Mouse (Mus musculus): ENCODE measurements around the gene Sec14l1.

The Sec14l1 gene

GRCm38 (mm10) chr11:117194475-117194937 lies 79.5 kb downstream of the Sec14l1 start:
- no peak for DNase-seq

GRCm38 (mm10) chr11:117195616-117196015 lies 80.6 kb downstream of the Sec14l1 start:
- DNase-seq: no peak

GRCm38 (mm10) chr11:117196681-117197080 lies 81.7 kb downstream of the Sec14l1 start:
- DNase-seq: no peak

- DNase-seq: no peak
Measured at GRCm38 (mm10) chr11:117198122-117198521, 83.2 kb downstream of the Sec14l1 start.

- no peak for DNase-seq
Measured at GRCm38 (mm10) chr11:117199282-117200175, 84.6 kb downstream of the Sec14l1 start, which contains the start of gene Sept9. Sept9 (plus strand) TSS chr11:117199661.

GRCm38 (mm10) chr11:117201846-117202245 lies 86.9 kb downstream of the Sec14l1 start:
- no peak for DNase-seq

- DNase-seq: no peak
Measured at GRCm38 (mm10) chr11:117204606-117205005, 89.6 kb downstream of the Sec14l1 start.

GRCm38 (mm10) chr11:117205042-117205441 lies 90.1 kb downstream of the Sec14l1 start:
- no peak for DNase-seq

GRCm38 (mm10) chr11:117205447-117205846 lies 90.5 kb downstream of the Sec14l1 start:
- no peak for DNase-seq

DNA sequence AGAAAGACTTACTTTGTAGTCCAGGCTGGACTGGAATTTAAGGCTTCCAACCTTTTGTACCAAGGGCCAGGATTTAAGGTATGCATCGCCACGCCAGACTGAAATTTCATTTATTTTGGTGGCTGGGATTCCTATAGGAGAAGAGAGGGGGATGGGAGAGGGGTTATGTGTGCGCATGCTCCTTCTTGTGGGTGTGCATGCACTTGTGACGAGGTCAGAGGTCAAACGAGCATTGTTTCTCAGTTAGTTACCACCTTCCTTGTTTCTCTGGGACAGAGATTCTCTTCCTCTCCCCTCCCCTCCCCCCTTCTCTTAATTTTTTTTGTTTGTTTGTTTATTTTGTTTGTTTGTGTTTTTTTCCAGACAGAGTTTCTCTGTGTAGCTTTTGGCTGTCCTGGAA lies 92.5 kb downstream of the Sec14l1 start:
- no peak for DNase-seq

DNA sequence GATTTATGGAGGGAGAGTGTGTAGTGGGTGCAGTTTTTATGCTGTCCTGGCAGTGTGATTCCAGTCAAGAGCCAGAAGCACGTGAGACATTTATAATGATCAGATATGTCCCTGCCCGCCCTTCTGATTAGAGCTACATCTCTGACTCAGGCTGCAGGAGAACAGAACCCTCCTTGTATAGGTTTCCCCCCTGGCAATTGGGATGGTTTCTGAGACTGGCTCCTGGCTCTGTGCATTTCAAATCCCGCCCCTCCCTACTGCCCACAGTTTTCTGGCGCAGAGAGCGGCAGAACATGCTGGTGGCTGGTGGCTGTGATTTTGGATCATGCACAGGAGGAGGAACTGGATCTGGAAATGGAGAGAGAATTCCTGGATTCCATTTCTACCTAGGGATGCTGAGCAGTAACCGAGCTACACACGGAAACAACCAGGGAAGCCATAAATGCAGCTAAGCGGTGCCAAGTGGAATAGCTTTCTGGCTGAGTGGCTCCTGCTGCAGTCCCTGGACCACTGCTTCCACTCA lies 93.2 kb downstream of the Sec14l1 start:
- DNase-seq: no peak

All from cerebellum, adult 11 months (tissue).